Mouse (Mus musculus) CH12.LX (cell line): ENCODE measurements around the gene Immp2l. TPM values are rescaled to one million over a fixed set of nuclear protein-coding genes. Genes with fewer than 3 reads are reported as not detected.
A peak's percentile ranks its signal among the peaks of the same experiment; 100 is the strongest.

ENCODE experiments used
- DNase-seq: peaks from one replicate; pipeline ENCODE4 v3.0.0-alpha.2; 2013; ENCODE audit errors: extremely low read depth
- H3K27ac ChIP-seq: 2 replicates; pipeline ENCODE4 v1.5.1; 2012; ENCODE audit warnings: low read depth, mild to moderate bottlenecking, control low read depth, moderate library complexity; ENCODE audit not compliant: insufficient read depth
- H3K27me3 ChIP-seq: replicated peaks from 2 replicates; pipeline ENCODE3; 2012; ENCODE audit warnings: inconsistent platforms
- H3K36me3 ChIP-seq, 2 experiments: replicated peaks in 1 of 2; 2 replicates each; pipeline versions ENCODE3 to v1.6.1; 2012; ENCODE audit warnings: inconsistent platforms in 1 of 2, low read length in 1 of 2, mild to moderate bottlenecking in 1 of 2, mixed read lengths in 1 of 2, moderate library complexity in 1 of 2; ENCODE audit not compliant: control insufficient read depth in 1 of 2, insufficient read depth in 1 of 2
- H3K4me1 ChIP-seq, 2 experiments: 2 replicates each; pipeline ENCODE4 v1.6.1; 2012; ENCODE audit warnings: inconsistent platforms in 1 of 2, moderate library complexity in 1 of 2; ENCODE audit not compliant: insufficient read depth in 2 of 2, control insufficient read depth in 1 of 2
- H3K4me2 ChIP-seq: 2 replicates; pipeline ENCODE4 v1.6.1; 2012; ENCODE audit warnings: low read depth, mild to moderate bottlenecking, control low read depth; ENCODE audit not compliant: poor library complexity, insufficient read depth, severe bottlenecking
- H3K4me3 ChIP-seq, 3 experiments: fragments of 150-350 bp in 1 of 3; sonication (generic) in 1 of 3; replicated peaks in 1 of 3; 2 replicates each; pipeline versions ENCODE3 to v1.5.1; 2011 to 2012; ENCODE audit warnings: low read depth in 2 of 3, low read length in 2 of 3, mild to moderate bottlenecking in 2 of 3, moderate library complexity in 2 of 3, control low read depth in 1 of 3, improper control_type of control experiment in 1 of 3, inconsistent platforms in 1 of 3, mixed read lengths in 1 of 3; ENCODE audit not compliant: poor library complexity in 1 of 3
- H3K79me2 ChIP-seq: replicated peaks from 2 replicates; pipeline ENCODE4 v1.6.1; 2012; ENCODE audit warnings: mild to moderate bottlenecking, moderate library complexity; ENCODE audit not compliant: control insufficient read depth, poor library complexity, insufficient read depth, severe bottlenecking; ENCODE audit errors: extremely low read depth
- H3K9ac ChIP-seq: 2 replicates; pipeline ENCODE4 v1.6.1; 2012; ENCODE audit warnings: low read depth, mild to moderate bottlenecking, control low read depth, moderate library complexity; ENCODE audit not compliant: insufficient read depth
- H3K9me3 ChIP-seq: replicated peaks from 2 replicates; pipeline ENCODE3; 2012; ENCODE audit warnings: low read length, inconsistent platforms, mixed read lengths
- BHLHE40 ChIP-seq: IDR thresholded peaks from 2 replicates; pipeline ENCODE4 v1.6.1; 2011; ENCODE audit warnings: mild to moderate bottlenecking, low read depth, low read length, improper control_type of control experiment
- CHD2 ChIP-seq: IDR thresholded peaks from 2 replicates; pipeline ENCODE4 v1.6.1; 2011; ENCODE audit warnings: low read length, improper control_type of control experiment
- E2F4 ChIP-seq: IDR thresholded peaks from 2 replicates; pipeline ENCODE4 v1.6.1; 2011; ENCODE audit warnings: low read depth, low read length, improper control_type of control experiment; ENCODE audit not compliant: insufficient replicate concordance
- ELF1 ChIP-seq: IDR thresholded peaks from 2 replicates; pipeline ENCODE4 v1.6.1; 2014; ENCODE audit warnings: low read depth, mild to moderate bottlenecking, inconsistent platforms, low read length, improper control_type of control experiment
- EP300 ChIP-seq: IDR thresholded peaks from 2 replicates; pipeline ENCODE4 v1.6.1; 2011; ENCODE audit warnings: low read length, improper control_type of control experiment
- ETS1 ChIP-seq: conservative IDR thresholded peaks from 2 replicates; pipeline ENCODE4 v1.6.1; 2012; ENCODE audit warnings: low read depth, mild to moderate bottlenecking, inconsistent platforms, low read length, improper control_type of control experiment, moderate library complexity
- GABPA ChIP-seq: IDR thresholded peaks from 2 replicates; pipeline ENCODE4 v1.6.1; 2012; ENCODE audit warnings: low read depth, low read length, improper control_type of control experiment, inconsistent platforms; ENCODE audit not compliant: insufficient replicate concordance
- HCFC1 ChIP-seq: IDR thresholded peaks from 2 replicates; pipeline ENCODE4 v1.6.1; 2012; ENCODE audit warnings: low read depth, mild to moderate bottlenecking, inconsistent platforms, low read length, improper control_type of control experiment
- JUN ChIP-seq: IDR thresholded peaks from 2 replicates; pipeline ENCODE4 v1.6.1; 2011; ENCODE audit warnings: low read depth, mild to moderate bottlenecking, low read length, improper control_type of control experiment, moderate library complexity; ENCODE audit not compliant: insufficient read depth
- JUND ChIP-seq: conservative IDR thresholded peaks from 2 replicates; pipeline ENCODE4 v1.6.1; 2011; ENCODE audit warnings: low read depth, low read length, improper control_type of control experiment
- MAFK ChIP-seq: IDR thresholded peaks from 2 replicates; pipeline ENCODE4 v1.6.1; 2011; ENCODE audit warnings: low read length, improper control_type of control experiment; ENCODE audit not compliant: insufficient replicate concordance
- MAX ChIP-seq: IDR thresholded peaks from 2 replicates; pipeline ENCODE4 v1.6.1; 2011; ENCODE audit warnings: low read length, improper control_type of control experiment
- MAZ ChIP-seq: IDR thresholded peaks from 2 replicates; pipeline ENCODE4 v1.6.1; 2012; ENCODE audit warnings: low read depth, mild to moderate bottlenecking, inconsistent platforms, low read length, improper control_type of control experiment, moderate library complexity
- MEF2A ChIP-seq: IDR thresholded peaks from 2 replicates; pipeline ENCODE4 v1.6.1; 2014; ENCODE audit warnings: low read depth, mild to moderate bottlenecking, inconsistent platforms, low read length, improper control_type of control experiment, borderline replicate concordance
- MXI1 ChIP-seq: IDR thresholded peaks from 2 replicates; pipeline ENCODE4 v1.6.1; 2011; ENCODE audit warnings: mild to moderate bottlenecking, low read depth, low read length, improper control_type of control experiment
- MYC ChIP-seq: IDR thresholded peaks from 2 replicates; pipeline ENCODE4 v1.6.1; 2011; ENCODE audit warnings: low read depth, mild to moderate bottlenecking, improper control_type of control experiment, low read length
- NELFE ChIP-seq: IDR thresholded peaks from 2 replicates; pipeline ENCODE4 v1.6.1; 2011; ENCODE audit warnings: low read depth, low read length, improper control_type of control experiment
- NRF1 ChIP-seq: IDR thresholded peaks from 2 replicates; pipeline ENCODE4 v1.6.1; 2014; ENCODE audit warnings: low read depth, mild to moderate bottlenecking, inconsistent platforms, low read length, improper control_type of control experiment, moderate library complexity
- PAX5 ChIP-seq: IDR thresholded peaks from 2 replicates; pipeline ENCODE4 v1.6.1; 2012; ENCODE audit warnings: low read length, inconsistent platforms, mixed read lengths
- POLR2A ChIP-seq: IDR thresholded peaks from 2 replicates; pipeline ENCODE4 v1.6.1; 2011; ENCODE audit warnings: low read depth, mild to moderate bottlenecking, improper control_type of control experiment, low read length
- POLR2AphosphoS2 ChIP-seq: IDR thresholded peaks from 2 replicates; pipeline ENCODE4 v1.6.1; 2011; ENCODE audit warnings: low read depth, low read length, improper control_type of control experiment
- RCOR1 ChIP-seq: conservative IDR thresholded peaks from 2 replicates; pipeline ENCODE4 v1.6.1; 2012; ENCODE audit warnings: low read depth, mild to moderate bottlenecking, inconsistent platforms, low read length, improper control_type of control experiment
- SIN3A ChIP-seq: IDR thresholded peaks from 2 replicates; pipeline ENCODE4 v1.6.1; 2012; ENCODE audit warnings: low read length, improper control_type of control experiment, inconsistent platforms
- SMC3 ChIP-seq: IDR thresholded peaks from 2 replicates; pipeline ENCODE4 v1.6.1; 2011; ENCODE audit warnings: low read depth, low read length, improper control_type of control experiment
- TCF12 ChIP-seq: IDR thresholded peaks from 2 replicates; pipeline ENCODE4 v1.6.1; 2014; ENCODE audit warnings: low read depth, mild to moderate bottlenecking, inconsistent platforms, low read length, improper control_type of control experiment
- UBTF ChIP-seq: IDR thresholded peaks from 2 replicates; pipeline ENCODE4 v1.6.1; 2012; ENCODE audit warnings: low read depth, mild to moderate bottlenecking, inconsistent platforms, low read length, improper control_type of control experiment, moderate library complexity
- USF1 ChIP-seq: IDR thresholded peaks from 2 replicates; pipeline ENCODE4 v1.6.1; 2014; ENCODE audit warnings: low read depth, mild to moderate bottlenecking, inconsistent platforms, low read length, improper control_type of control experiment
- ZMIZ1 ChIP-seq: IDR thresholded peaks from 2 replicates; pipeline ENCODE4 v1.6.1; 2012; ENCODE audit warnings: low read depth, mild to moderate bottlenecking, inconsistent platforms, low read length, improper control_type of control experiment
- ZNF384 ChIP-seq: IDR thresholded peaks from 2 replicates; pipeline ENCODE4 v1.6.1; 2012; ENCODE audit warnings: low read depth, low read length, improper control_type of control experiment, inconsistent platforms
- dilution Hi-C: fragments of 300-500 bp; cut with MboI; formaldehyde crosslinking; loops from 2 replicates; pipeline ENCODE4 v1.14.3; 2020; ENCODE audit warnings: low sequenced_read_pairs; ENCODE audit not compliant: extremely low pct_unique_long_range_greater_than_20kb, extremely low pct_ligation_motif_present
- in situ Hi-C: fragments of 300-500 bp; cut with MboI; formaldehyde crosslinking; loops from 3 replicates; pipeline ENCODE4 v1.14.3; 2019; ENCODE audit warnings: low sequenced_read_pairs, low pct_ligation_motif_present, low pct_unique_long_range_greater_than_20kb, mixed read lengths
- polyA plus RNA-seq: library from polyadenylated mRNA; unstranded; fragments of >175 nt; gene quantifications from 2 replicates; pipeline ENCODE4 v1.2.1, GENCODE M21; 2012; ENCODE audit warnings: low read depth; ENCODE audit not compliant: insufficient read length
- total RNA-seq, 2 experiments: library from RNA; depleted of rRNA; stranded (reverse); fragments of 300-350 nt in 1 of 2; fragments of >200 nt in 1 of 2; gene quantifications; 2 replicates each; pipeline ENCODE4 v1.2.3; 2012 to 2014

Immp2l gene
- total RNA-seq (2012; rRNA removed), result 9.1 and 16.5 TPM in 2 replicates
- 9.9 and 11.4 TPM in 2 replicates for total RNA-seq (2014; rRNA removed)
- 3.6 and 4.8 TPM in 2 replicates for polyA plus RNA-seq

- peak; percentile 97 for DNase-seq
- peaks cover 3 to 34% of the 10 kb centered on the region in 2 experiments; a peak in 2 of 4 replicates for H3K4me1 ChIP-seq
- peak within 1 kb of the TSS; percentile 68 for H3K9ac ChIP-seq
- peak; percentile 33; the same call in 1 of the 2 replicates for TF ChIP-seq POLR2AphosphoS2
- TF ChIP-seq MAX, result peak; percentile 69
- TF ChIP-seq MXI1, result peak; percentile 87
- TF ChIP-seq EP300, result no peak
- TF ChIP-seq MYC, result peak; percentile 73; the same call in 1 of the 2 replicates
- peak; percentile 81 for TF ChIP-seq NELFE
- peak; percentile 84 for TF ChIP-seq ZMIZ1
- TF ChIP-seq CHD2, result no peak
- no peak for TF ChIP-seq SMC3
- TF ChIP-seq ETS1, result no peak
- TF ChIP-seq ELF1, result peak; percentile 83
- no peak for TF ChIP-seq JUND
- TF ChIP-seq NRF1, result peak; percentile 76
- peak; percentile 25; the same call in 1 of the 2 replicates for TF ChIP-seq HCFC1
- TF ChIP-seq E2F4, result no peak
- no peak for TF ChIP-seq RCOR1
- TF ChIP-seq GABPA, result no peak
- TF ChIP-seq MEF2A, result no peak
- no peak for TF ChIP-seq JUN
- no peak for TF ChIP-seq PAX5
- peak; percentile 80 for TF ChIP-seq POLR2A
- TF ChIP-seq BHLHE40, result peak; percentile 45
- TF ChIP-seq ZNF384, result peak; percentile 78
- TF ChIP-seq TCF12, result peak; percentile 68; the same call in 1 of the 2 replicates
- peak; percentile 64 for TF ChIP-seq SIN3A
- no peak for TF ChIP-seq USF1
- 0 out of 2 replicates have a peak, but pooled peaks have one; percentile 36 for TF ChIP-seq UBTF
- no peak for TF ChIP-seq MAZ
- no peak for TF ChIP-seq MAFK
- peaks cover 4% of the 10 kb centered on the region for H3K9me3 ChIP-seq
- no peak within 1 kb of the TSS for H3K27ac ChIP-seq
- H3K27me3 ChIP-seq, result no peaks in the 10 kb centered on the region
- H3K79me2 ChIP-seq, result no peaks in the 10 kb centered on the region
- dilution Hi-C loops, result no loop called here
- in situ Hi-C loops, result loop anchor here (10.0 kb wide), 1 partner anchor 71 kb away; no protein-coding TSS in a partner anchor
- H3K4me3 ChIP-seq, result peak within 1 kb of the TSS; percentile 77 to 85 (median 83)
- H3K4me2 ChIP-seq, result peak within 1 kb of the TSS; percentile 80
- H3K36me3 ChIP-seq, result no peaks in the 10 kb centered on the region
Observed at GRCm38 (mm10) chr12:41023511-41024421, at the start of gene Immp2l. TSS of gene Immp2l (plus strand) at chr12:41024090.
